Mouse (Mus musculus) CH12.LX (cell line): ENCODE results near the gene Ambp.

Experiments
- CTCF ChIP-seq, 2 experiments: IDR thresholded peaks in 1 of 2; conservative IDR thresholded peaks in 1 of 2; 2 replicates each; pipeline ENCODE4 v1.5.1; 2011 to 2012; ENCODE audit warnings: low read depth in 2 of 2, low read length in 2 of 2, improper control_type of control experiment in 1 of 2, inconsistent platforms in 1 of 2, mild to moderate bottlenecking in 1 of 2, moderate library complexity in 1 of 2
- E2F4 ChIP-seq: IDR thresholded peaks from 2 replicates; pipeline ENCODE4 v1.6.1; 2011; ENCODE audit warnings: low read depth, low read length, improper control_type of control experiment; ENCODE audit not compliant: insufficient replicate concordance
- MEF2A ChIP-seq: IDR thresholded peaks from 2 replicates; pipeline ENCODE4 v1.6.1; 2014; ENCODE audit warnings: low read depth, mild to moderate bottlenecking, inconsistent platforms, low read length, improper control_type of control experiment, borderline replicate concordance
- POLR2A ChIP-seq: IDR thresholded peaks from 2 replicates; pipeline ENCODE4 v1.6.1; 2011; ENCODE audit warnings: low read depth, mild to moderate bottlenecking, improper control_type of control experiment, low read length
- RAD21 ChIP-seq: IDR thresholded peaks from 2 replicates; pipeline ENCODE4 v1.6.1; 2011; ENCODE audit warnings: low read depth, mild to moderate bottlenecking, low read length, improper control_type of control experiment, moderate library complexity

DNA sequence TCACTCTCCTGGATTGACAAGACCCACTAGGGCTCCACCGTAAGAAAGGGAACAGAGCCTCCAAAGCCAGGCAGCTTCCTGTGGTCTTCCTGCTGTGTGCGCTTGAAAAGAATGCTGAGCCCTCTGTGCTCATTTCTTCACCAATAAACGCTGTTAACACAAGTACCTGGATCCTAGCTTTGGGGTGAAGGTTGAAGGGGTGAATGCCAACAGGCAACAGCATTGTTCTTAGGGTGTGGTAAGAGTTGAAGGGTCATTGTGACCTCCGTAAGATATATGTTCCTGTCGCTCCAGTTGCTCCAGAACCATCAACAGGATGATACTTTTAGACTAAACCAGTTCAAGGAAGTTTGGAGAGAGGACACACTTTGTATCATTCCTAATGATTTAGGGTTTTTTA, at the start of gene Ambp:
- TF ChIP-seq POLR2A (no peak), MEF2A (no peak), RAD21 (no peak), E2F4 (no peak), CTCF (conservative IDR thresholded peaks at IDR 0.05 in 1 of 2, IDR thresholded peaks at IDR 0.05 in 1 of 2; ENCODE audit: low read depth in 2 of 2, low read length in 2 of 2) (no peak)
